Mouse (Mus musculus) heart, adult 2 months (tissue): Measurements from ENCODE around the gene Mrpl24.

Source experiments
- CTCF ChIP-seq: fragments of 200-600 bp; IDR thresholded peaks from 2 replicates; pipeline ENCODE4 v1.8.1; 2022; ENCODE audit warnings: antibody characterized with exemption, mild to moderate bottlenecking, moderate library complexity
- EP300 ChIP-seq: fragments of 200-500 bp; IDR thresholded peaks from 2 replicates; pipeline ENCODE4 v1.6.1; 2011; ENCODE audit warnings: low read depth, low read length, control low read depth; ENCODE audit not compliant: insufficient read depth
- POLR2A ChIP-seq: fragments of 200-500 bp; IDR thresholded peaks from 2 replicates; pipeline ENCODE4 v1.6.1; 2011; ENCODE audit warnings: mild to moderate bottlenecking, low read depth, low read length, control low read depth; ENCODE audit not compliant: insufficient read depth

DNA sequence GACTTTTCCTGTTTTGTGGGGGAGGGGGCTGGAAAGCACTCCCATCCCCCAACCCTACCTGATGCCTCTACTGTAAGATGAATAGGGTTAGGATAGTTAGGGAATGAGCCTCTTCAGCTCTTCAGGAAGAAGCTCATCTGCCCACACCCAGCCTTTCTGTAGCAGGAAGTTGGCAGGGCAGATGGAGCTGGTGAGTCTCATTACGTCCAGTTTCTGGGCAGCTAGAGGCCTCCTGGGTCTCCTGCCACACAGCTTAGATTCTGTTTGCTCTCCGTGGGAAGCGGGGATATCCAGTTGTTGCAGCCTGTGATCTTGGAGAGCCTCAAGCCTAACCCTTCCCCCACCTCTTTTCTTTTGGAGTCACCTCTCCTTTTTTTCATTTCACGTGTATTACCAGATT lies 9.4 kb upstream of the Mrpl24 start:
- TF ChIP-seq CTCF (no peak), POLR2A (no peak), EP300 (no peak)
